Mouse (Mus musculus) right cerebral cortex, adult 18-20 months (tissue): ENCODE measurements around the gene Lce1h.

ENCODE experiments used
- DNase-seq: peaks from one replicate; pipeline ENCODE4 v3.0.0; 2022; ENCODE audit warnings: mixed read lengths

The Lce1h gene

DNA sequence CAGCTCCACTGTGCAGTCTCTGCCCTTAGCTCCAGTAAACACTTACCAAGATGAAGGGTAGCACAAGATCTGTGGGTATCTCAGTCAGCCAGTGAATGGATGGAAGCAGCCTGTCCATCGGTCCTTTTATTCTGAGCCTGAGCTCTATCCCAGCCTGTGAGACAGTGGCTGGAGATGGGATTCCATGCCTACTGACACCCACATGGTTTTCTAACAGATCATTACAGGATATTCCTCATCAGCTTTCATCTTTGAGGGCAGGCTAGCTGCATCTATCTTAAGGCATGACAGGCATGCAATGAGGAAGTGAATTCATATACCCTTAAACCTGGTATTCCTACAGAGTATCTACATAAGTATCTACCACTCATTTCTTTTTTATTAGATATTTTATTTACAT lies at the start of gene Lce1h:
Lce1h (minus strand) TSS at position 101 of the 400 bp plus-strand sequence.
- no peak for DNase-seq

DNA sequence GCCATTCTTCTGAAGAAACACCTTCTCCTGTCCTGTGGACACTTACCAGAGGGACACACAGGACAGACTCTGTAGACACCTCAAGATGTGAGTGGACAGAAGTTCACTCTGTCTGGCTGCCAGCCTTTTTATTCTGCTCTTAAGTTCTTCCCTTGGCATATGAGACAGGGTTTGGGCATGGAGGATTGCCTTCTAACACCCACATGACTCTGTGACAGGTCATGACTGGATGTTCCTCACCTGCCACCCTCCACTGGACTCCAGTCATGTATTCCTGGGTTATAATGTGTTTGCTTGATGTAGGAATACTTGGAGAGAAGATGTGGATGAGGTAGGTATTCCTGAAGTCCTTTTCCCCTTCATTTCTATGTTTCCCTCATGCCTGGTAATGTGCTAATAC lies 42.9 kb upstream of the Lce1h start, which contains the start of gene Lce1k:
Lce1k (minus strand) TSS at position 101 of the 400 bp plus-strand sequence.
- DNase-seq = no peak

DNA sequence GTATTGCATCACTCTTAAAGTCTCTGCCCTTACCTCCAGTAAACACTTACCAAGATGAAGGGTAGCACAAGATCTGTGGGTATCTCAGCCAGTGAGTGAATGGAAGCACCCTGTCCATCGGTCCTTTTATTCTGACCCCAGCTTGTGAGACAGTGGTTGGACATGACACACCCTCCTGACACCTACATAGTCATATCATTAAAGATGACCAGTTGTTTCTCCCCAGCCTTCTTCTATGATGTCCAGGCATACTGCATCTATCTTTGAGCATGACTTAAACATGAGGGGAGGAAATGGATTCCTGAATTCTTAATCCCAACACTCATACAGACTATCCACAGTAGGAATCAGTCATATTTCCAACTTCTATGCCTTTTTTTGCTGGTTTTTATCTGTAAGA lies 25.5 kb upstream of the Lce1h start, which contains the start of gene Lce1j:
Lce1j (minus strand) TSS at position 101 of the 400 bp plus-strand sequence.
- no peak for DNase-seq

DNA sequence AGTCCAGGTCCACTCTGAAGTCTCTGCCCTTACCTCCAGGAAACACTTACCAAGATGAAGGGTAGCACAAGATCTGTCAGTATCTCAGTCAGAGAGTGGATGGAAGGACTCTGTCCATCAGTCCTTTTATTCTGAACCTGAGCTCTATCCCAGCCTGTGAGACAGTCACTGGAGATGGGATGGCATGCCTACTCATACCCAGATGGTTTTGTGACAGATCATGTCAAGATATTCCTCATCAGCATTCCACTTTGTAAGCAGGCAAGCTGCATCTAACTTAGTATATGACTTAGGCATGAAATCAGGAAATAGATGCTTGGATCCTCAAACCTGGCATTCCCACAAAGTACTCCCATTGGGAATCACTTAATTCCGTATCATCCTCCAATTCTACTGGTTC lies 13.9 kb upstream of the Lce1h start, which contains the start of gene Lce1i:
Lce1i (minus strand) TSS at position 101 of the 400 bp plus-strand sequence.
- no peak for DNase-seq

DNA sequence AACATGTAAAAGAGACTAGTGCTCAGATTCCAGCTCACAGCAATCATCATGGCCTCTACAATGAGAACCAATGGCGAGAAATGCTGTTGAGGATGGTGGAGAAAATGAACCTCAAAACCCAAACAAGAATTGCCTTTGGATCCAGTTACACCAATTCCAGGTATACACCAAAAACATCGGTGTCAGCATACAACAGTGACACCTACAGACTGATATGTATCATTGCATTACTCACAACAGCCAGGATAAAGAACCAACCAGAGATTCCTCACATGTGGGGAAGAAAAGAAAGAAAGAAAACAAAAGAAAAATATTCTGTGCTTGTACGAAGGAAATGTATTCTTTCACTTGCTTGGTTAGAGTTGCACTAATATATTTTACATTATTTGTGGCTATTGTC lies 6.7 kb upstream of the Lce1h start:
- DNase-seq = no peak

DNA sequence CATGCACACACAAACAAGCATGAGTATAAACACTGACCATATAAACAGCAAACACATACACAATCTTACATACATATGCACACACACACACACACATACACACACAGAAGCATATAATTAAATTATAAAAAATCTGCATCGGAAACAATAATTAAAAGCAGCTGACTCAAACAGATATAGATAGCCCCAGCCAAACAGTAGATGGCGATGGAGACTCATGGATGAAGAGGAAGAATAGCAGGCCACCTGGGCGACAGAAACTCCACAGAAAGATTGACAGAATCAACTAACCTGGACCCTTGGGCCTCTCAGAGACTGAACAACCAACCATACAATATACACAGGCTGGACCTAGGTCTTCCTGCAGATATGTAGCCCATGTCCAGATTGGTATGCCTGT lies 11.7 kb downstream of the Lce1h start:
- no peak for DNase-seq

DNA sequence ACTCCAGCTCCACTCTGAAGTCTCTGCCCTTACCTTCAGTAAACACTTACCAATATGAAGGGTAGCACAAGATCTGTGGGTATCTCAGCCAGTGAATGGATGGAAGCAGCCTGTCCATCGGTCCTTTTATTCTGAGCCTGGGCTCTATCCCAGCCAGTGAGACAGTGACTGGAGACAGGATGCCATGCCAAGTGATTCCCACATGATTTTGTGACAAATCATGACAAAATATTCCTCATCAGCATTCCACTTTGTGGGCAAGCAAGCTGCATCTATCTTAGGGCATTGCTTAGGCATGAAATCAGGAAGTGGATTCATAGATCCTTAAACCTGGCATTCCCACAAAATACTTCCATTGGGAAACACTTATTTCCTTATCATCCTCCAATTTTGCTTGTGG lies 12.6 kb downstream of the Lce1h start, which contains the start of gene Lce1g:
Lce1g (minus strand) TSS at position 101 of the 400 bp plus-strand sequence.
- DNase-seq = no peak

DNA sequence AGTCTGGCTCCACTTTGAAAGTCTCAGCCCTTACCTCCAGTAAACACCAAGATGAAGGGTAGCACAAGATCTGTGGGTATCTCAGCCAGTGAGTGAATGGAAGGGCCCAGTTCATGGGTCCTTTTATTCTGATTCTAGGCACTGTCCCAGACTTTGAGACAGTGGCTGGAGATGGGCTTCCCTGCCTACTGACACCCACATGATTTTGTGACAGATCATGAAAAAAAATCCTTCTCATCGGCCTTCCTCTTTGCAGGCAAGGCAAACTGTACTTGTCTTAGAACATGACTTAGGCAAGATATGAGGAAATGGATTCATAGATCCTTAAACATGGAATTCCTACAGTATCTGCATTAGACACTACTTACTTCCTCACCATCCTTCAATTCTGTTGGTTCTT lies 25.9 kb downstream of the Lce1h start, which contains the start of gene Gm38119:
Gm38119 (minus strand) TSS at position 101 of the 400 bp plus-strand sequence.
- DNase-seq = no peak

DNA sequence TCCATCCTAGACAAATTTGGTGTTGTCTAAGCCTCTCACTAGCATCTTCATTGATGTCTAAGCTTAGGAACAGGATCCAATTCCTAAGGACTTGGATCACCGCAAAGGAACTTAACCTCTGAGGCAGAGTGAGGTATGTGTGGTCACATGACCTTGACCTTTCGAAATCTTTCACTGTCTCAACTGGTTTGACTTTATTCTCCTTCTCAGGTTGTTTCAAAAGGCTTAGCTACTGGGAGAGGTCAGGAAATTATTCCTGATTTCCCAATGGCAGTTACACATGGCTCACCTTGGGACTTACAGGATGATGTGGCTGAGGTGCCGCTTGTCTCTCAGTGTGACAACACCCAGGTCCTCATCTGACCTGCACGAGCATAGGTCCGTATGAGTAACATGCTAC lies 42.2 kb downstream of the Lce1h start:
- no peak for DNase-seq

DNA sequence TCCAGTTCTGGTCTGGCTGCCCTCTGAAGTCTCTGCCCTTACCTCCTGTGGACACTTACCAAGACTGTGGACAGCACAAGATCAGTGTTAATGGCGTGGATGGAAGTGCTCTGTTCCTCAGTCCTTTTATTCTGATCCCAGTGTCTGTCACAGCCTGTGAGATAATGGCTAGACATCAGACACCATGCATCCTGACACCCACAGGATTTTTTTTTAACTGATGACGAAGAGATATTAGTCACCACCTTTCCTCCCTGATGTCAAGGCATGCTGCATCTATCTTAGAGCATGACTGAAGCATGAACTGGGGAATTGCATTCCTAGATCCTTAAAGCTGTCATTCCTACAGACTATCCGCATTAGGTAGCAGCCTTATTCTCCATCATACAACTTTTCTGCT lies 44.6 kb downstream of the Lce1h start, which contains the start of gene Lce1f:
Lce1f (minus strand) TSS at position 101 of the 400 bp plus-strand sequence.
- no peak for DNase-seq

DNA sequence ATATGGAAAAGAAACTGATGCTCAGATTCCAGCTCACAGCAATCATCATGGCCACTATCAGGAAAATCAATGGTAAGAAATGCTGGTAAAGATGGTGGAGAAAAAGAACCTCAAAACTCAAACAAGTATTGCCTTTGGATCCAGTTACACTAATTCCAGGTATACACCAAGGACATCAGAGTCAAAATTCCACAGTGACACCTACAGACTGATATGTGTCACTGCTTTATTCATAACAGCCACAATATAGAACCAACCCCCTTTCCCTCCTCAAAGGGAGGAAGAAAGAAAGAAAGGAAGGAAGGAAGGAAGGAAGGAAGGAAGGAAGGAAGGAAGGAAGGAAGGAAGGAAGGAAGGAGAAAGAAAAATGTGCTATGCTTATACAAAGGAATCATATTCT lies 49.7 kb downstream of the Lce1h start:
- no peak for DNase-seq
